Mouse (Mus musculus) forebrain, embryonic 15.5 days (tissue): ENCODE measurements at regions not wholly inside any gene's neighbourhood (a gene's known extent, or its start where the extent isn't known, plus 50 kb on each side); places are given as distances from the start of the nearest gene placed in this dataset.
"Not testable (repeated sequence)": the region's sequence is repeated elsewhere in the genome, so short reads cannot be mapped to it uniquely, and the experiment has no call there.

Experiments used
- ATAC-seq: fragments of 200-750 bp; cut with Nextera tagmentation; replicated peaks from 2 replicates; pipeline ENCODE4 v1.8.0; 2017; ENCODE audit warnings: mild to moderate bottlenecking, moderate TSS enrichment, moderate library complexity
- H3K27ac ChIP-seq: fragments of 300-500 bp; sonication (generic); replicated peaks from 2 replicates; pipeline ENCODE4 v1.5.1; 2015; ENCODE audit warnings: mild to moderate bottlenecking, inconsistent platforms
- H3K27me3 ChIP-seq: fragments of 300-500 bp; sonication (generic); 2 replicates; pipeline ENCODE4 v1.6.1; 2015; ENCODE audit warnings: inconsistent platforms
- H3K36me3 ChIP-seq: fragments of 300-500 bp; sonication (generic); 2 replicates; pipeline ENCODE4 v1.6.1; 2015; ENCODE audit warnings: mild to moderate bottlenecking, inconsistent platforms
- H3K4me1 ChIP-seq: fragments of 300-500 bp; sonication (generic); 2 replicates; pipeline ENCODE4 v1.6.1; 2015; ENCODE audit warnings: inconsistent platforms
- H3K4me2 ChIP-seq: fragments of 300-500 bp; sonication (generic); replicated peaks from 2 replicates; pipeline ENCODE4 v1.6.1; 2015; ENCODE audit warnings: mild to moderate bottlenecking, inconsistent platforms
- H3K4me3 ChIP-seq: fragments of 300-500 bp; sonication (generic); 2 replicates; pipeline ENCODE4 v1.5.1; 2015; ENCODE audit warnings: mild to moderate bottlenecking, inconsistent platforms
- H3K9ac ChIP-seq: fragments of 300-500 bp; sonication (generic); replicated peaks from 2 replicates; pipeline ENCODE4 v1.6.1; 2015; ENCODE audit warnings: mild to moderate bottlenecking, inconsistent platforms
- H3K9me3 ChIP-seq: fragments of 300-500 bp; sonication (generic); 2 replicates; pipeline ENCODE4 v1.6.1; 2016; ENCODE audit warnings: inconsistent platforms
- WGBS: fragments of 180-500 bp; shearing (Covaris S2); methylation state at CpG from one replicate; pipeline ENCODE4 v1.1.7; 2015; ENCODE audit warnings: mixed read lengths; 5-methylcytosine and 5-hydroxymethylcytosine counted together

GRCm38 (mm10) chrX:152511922-152512321, 51.2 kb upstream of the Cldn34a start:
- H3K4me3 ChIP-seq, H3K4me1 ChIP-seq, H3K27me3 ChIP-seq, H3K36me3 ChIP-seq, H3K4me2 ChIP-seq, H3K9ac ChIP-seq, ATAC-seq, H3K9me3 ChIP-seq, H3K27ac ChIP-seq: not testable (repeated sequence)
- WGBS = 87% methylated on average over 1 of the region's 5 CpGs

GRCm38 (mm10) chrX:152505405-152505804, 57.7 kb upstream of the Cldn34a start:
- not testable (repeated sequence) for H3K4me1 ChIP-seq, H3K9me3 ChIP-seq, H3K4me2 ChIP-seq, H3K9ac ChIP-seq, H3K4me3 ChIP-seq, H3K27ac ChIP-seq, H3K36me3 ChIP-seq, H3K27me3 ChIP-seq
- 0 out of 2 replicates have a peak, but pooled peaks have one; percentile 35 for ATAC-seq
- WGBS = no CpG with 5 or more reads among the region's 3 CpGs

GRCm38 (mm10) chrX:152499371-152499957, 63.7 kb upstream of the Cldn34a start:
- H3K4me2 ChIP-seq, H3K27me3 ChIP-seq, H3K9me3 ChIP-seq, H3K9ac ChIP-seq, H3K4me1 ChIP-seq, H3K36me3 ChIP-seq, ATAC-seq, H3K27ac ChIP-seq, H3K4me3 ChIP-seq: not testable (repeated sequence)
- no CpG with 5 or more reads among the region's 5 CpGs for WGBS

GRCm38 (mm10) chrX:152471387-152472010, 91.6 kb upstream of the Cldn34a start:
- Histone ChIP-seq H3K36me3 (no peaks in the 10 kb centered on the region), H3K27ac (no peak overlapping the region), H3K9ac (no peak overlapping the region), H3K27me3 (no peaks in the 10 kb centered on the region; the same call in 1 of the 2 replicates), H3K4me3 (no peak overlapping the region), H3K9me3 (no peaks in the 10 kb centered on the region), H3K4me2 (no peak overlapping the region), H3K4me1 (no peaks in the 10 kb centered on the region)
- WGBS = 40% methylated on average over 4 of the region's 4 CpGs
- no peak for ATAC-seq

- H3K4me3 ChIP-seq, H3K36me3 ChIP-seq, H3K9ac ChIP-seq, H3K27ac ChIP-seq, ATAC-seq, H3K4me2 ChIP-seq, H3K4me1 ChIP-seq, H3K27me3 ChIP-seq, H3K9me3 ChIP-seq: not testable (repeated sequence)
- no CpG with 5 or more reads among the region's 5 CpGs for WGBS
These were observed 56.0 kb upstream of the Gpr173 start for GRCm38 (mm10) chrX:152424432-152424958.

- H3K4me3 ChIP-seq, ATAC-seq, H3K36me3 ChIP-seq, H3K9ac ChIP-seq, H3K4me2 ChIP-seq, H3K9me3 ChIP-seq, H3K27me3 ChIP-seq, H3K27ac ChIP-seq, H3K4me1 ChIP-seq: not testable (repeated sequence)
- no CpG with 5 or more reads among the region's 3 CpGs for WGBS
These were observed 50.0 kb upstream of the Gpr173 start for GRCm38 (mm10) chrX:152418512-152418911.
